Mouse (Mus musculus) erythroblast, embryonic 14.5 days (primary cell): ENCODE results near the gene Mfrp.

Experiments
- GATA1 ChIP-seq: IDR thresholded peaks from 2 replicates; pipeline ENCODE4 v1.6.1; 2012; ENCODE audit warnings: low read length, inconsistent platforms, mixed read lengths
- TAL1 ChIP-seq: IDR thresholded peaks from 3 replicates; pipeline ENCODE4 v1.6.1; 2012; ENCODE audit warnings: low read length, inconsistent platforms, mixed read lengths

DNA sequence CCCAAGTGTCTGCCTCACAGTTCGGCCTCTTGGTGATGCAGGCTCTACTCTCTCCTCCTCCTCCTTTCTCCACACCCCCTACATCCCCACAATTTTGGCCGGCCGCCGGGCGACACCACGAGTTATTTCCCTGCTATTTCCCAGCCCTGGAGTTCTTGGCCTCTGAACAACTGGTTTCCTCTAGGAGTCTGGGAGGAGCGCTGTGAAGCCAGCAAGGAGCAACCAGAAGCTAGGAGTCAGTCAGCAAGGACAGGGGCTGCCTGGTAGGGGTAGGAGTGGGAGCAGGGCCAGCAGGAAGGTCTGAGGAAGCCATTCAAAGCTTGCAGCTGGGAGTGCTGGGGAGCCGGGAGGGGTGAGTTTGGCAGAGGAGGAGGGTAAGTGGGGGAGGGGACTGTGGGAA lies 5.6 kb downstream of the Mfrp start, which contains the start of gene C1qtnf5:
- TF ChIP-seq GATA1, result no peak
- TF ChIP-seq TAL1, result no peak
